Mouse (Mus musculus) right cerebral cortex, postnatal 25 days (tissue): ENCODE results near the gene Parm1.

Experiments used
- DNase-seq: peaks from one replicate; pipeline ENCODE4 v3.0.0; 2022

Parm1 gene

GRCm38 (mm10) chr5:91662715-91663114 lies 145.3 kb downstream of the Parm1 start:
- no peak for DNase-seq

GRCm38 (mm10) chr5:91667127-91667526 lies 149.7 kb downstream of the Parm1 start:
- no peak for DNase-seq

- no peak for DNase-seq
Measured at GRCm38 (mm10) chr5:91669235-91669634, 151.8 kb downstream of the Parm1 start.
